Mouse (Mus musculus) liver, adult 2 months (tissue): ENCODE results near the gene Fam155a. TPM values are rescaled to one million over a fixed set of nuclear protein-coding genes. Genes with fewer than 3 reads are reported as not detected.

ENCODE experiments used
- DNase-seq: peaks from one replicate; pipeline ENCODE4 v3.0.0-alpha.2; 2011; ENCODE audit warnings: low read depth, low spot score; ENCODE audit errors: extremely low read depth
- H3K27ac ChIP-seq: fragments of 200-500 bp; replicated peaks from 2 replicates; pipeline ENCODE4 v1.5.1; 2012; ENCODE audit warnings: low read depth, mild to moderate bottlenecking, control low read depth, inconsistent platforms, low read length; ENCODE audit not compliant: insufficient read depth
- H3K27me3 ChIP-seq: fragments of 200-500 bp; 2 replicates; pipeline ENCODE4 v1.6.1; 2012; ENCODE audit warnings: mild to moderate bottlenecking, moderate library complexity, low read length, inconsistent platforms; ENCODE audit not compliant: control insufficient read depth, insufficient read depth
- H3K36me3 ChIP-seq: fragments of 200-500 bp; 2 replicates; pipeline ENCODE4 v1.6.1; 2012; ENCODE audit warnings: low read length, inconsistent platforms; ENCODE audit not compliant: control insufficient read depth, insufficient read depth
- H3K4me1 ChIP-seq: fragments of 200-500 bp; 2 replicates; pipeline ENCODE4 v1.6.1; 2011; ENCODE audit warnings: low read length; ENCODE audit not compliant: control insufficient read depth, insufficient read depth
- H3K4me3 ChIP-seq: fragments of 200-500 bp; 2 replicates; pipeline ENCODE4 v1.5.1; 2011; ENCODE audit warnings: low read depth, mild to moderate bottlenecking, control low read depth, low read length, moderate library complexity; ENCODE audit not compliant: insufficient read depth
- H3K79me2 ChIP-seq: fragments of 200-500 bp; 2 replicates; pipeline ENCODE4 v1.6.1; 2012; ENCODE audit warnings: inconsistent platforms, mild to moderate bottlenecking, low read length, moderate library complexity; ENCODE audit not compliant: control insufficient read depth, insufficient read depth
- H3K9ac ChIP-seq: fragments of 200-500 bp; 2 replicates; pipeline ENCODE4 v1.6.1; 2012; ENCODE audit warnings: low read depth, mild to moderate bottlenecking, control low read depth, inconsistent platforms, low read length
- CTCF ChIP-seq: fragments of 200-500 bp; IDR thresholded peaks from 2 replicates; pipeline ENCODE4 v1.5.1; 2011; ENCODE audit warnings: low read depth, low read length, control low read depth
- POLR2A ChIP-seq: fragments of 200-500 bp; IDR thresholded peaks from 2 replicates; pipeline ENCODE4 v1.6.1; 2011; ENCODE audit warnings: low read length, control low read depth; ENCODE audit not compliant: insufficient read depth; ENCODE audit errors: extremely low read depth
- WGBS: fragments of 180-500 bp; shearing (Covaris S2); methylation state at CpG from one replicate; pipeline ENCODE4 v1.1.7; 2018; 5-methylcytosine and 5-hydroxymethylcytosine counted together
- polyA plus RNA-seq: library from polyadenylated mRNA; depleted of rRNA; stranded (reverse); fragments of >200 nt; gene quantifications from 2 replicates; pipeline ENCODE4 v1.2.3, GENCODE M21; 2012
- total RNA-seq: library from RNA; depleted of rRNA; stranded (reverse); fragments of >200 nt; gene quantifications from 2 replicates; pipeline ENCODE4 v1.2.3, GENCODE M21; 2014

Gene Fam155a
- total and polyA plus RNA-seq, 2 experiments = 0.09 TPM; not detected in 1

- H3K4me3 ChIP-seq = no peak overlapping the region
- H3K27me3 ChIP-seq = no peaks in the 10 kb centered on the region
- no peak overlapping the region for H3K9ac ChIP-seq
- WGBS = 68% methylated on average over 3 of the region's 3 CpGs
- H3K27ac ChIP-seq = no peak overlapping the region
- no peaks in the 10 kb centered on the region for H3K36me3 ChIP-seq
- no peaks in the 10 kb centered on the region for H3K79me2 ChIP-seq
- TF ChIP-seq CTCF = no peak
- TF ChIP-seq POLR2A = no peak
- no peak for DNase-seq
- no peaks in the 10 kb centered on the region for H3K4me1 ChIP-seq
Measured at GRCm38 (mm10) chr8:9191682-9192081, 579.3 kb downstream of the Fam155a start.

GRCm38 (mm10) chr8:9188616-9189015, 582.3 kb downstream of the Fam155a start:
- WGBS = 35% methylated on average over 4 of the region's 4 CpGs

GRCm38 (mm10) chr8:9185200-9185599, 585.8 kb downstream of the Fam155a start:
- Histone ChIP-seq H3K27me3 (no peaks in the 10 kb centered on the region), H3K36me3 (no peaks in the 10 kb centered on the region), H3K9ac (no peak overlapping the region), H3K4me3 (no peak overlapping the region), H3K79me2 (no peaks in the 10 kb centered on the region), H3K27ac (no peak overlapping the region), H3K4me1 (no peaks in the 10 kb centered on the region)
- no peak for TF ChIP-seq POLR2A
- no peak for TF ChIP-seq CTCF
- DNase-seq = no peak
- 58% methylated on average over 2 of the region's 2 CpGs for WGBS

More at GRCm38 (mm10) chr8:9188616-9189015, 582.3 kb downstream of the Fam155a start:
- no peaks in the 10 kb centered on the region for H3K36me3 ChIP-seq
- H3K4me1 ChIP-seq = no peaks in the 10 kb centered on the region
- TF ChIP-seq CTCF = no peak
- TF ChIP-seq POLR2A = no peak
- H3K27ac ChIP-seq = no peak overlapping the region
- no peak for DNase-seq
- H3K9ac ChIP-seq = no peak overlapping the region
- no peaks in the 10 kb centered on the region for H3K79me2 ChIP-seq
- H3K4me3 ChIP-seq = no peak overlapping the region
- H3K27me3 ChIP-seq = no peaks in the 10 kb centered on the region

GRCm38 (mm10) chr8:9182461-9182860, 588.5 kb downstream of the Fam155a start:
- H3K27me3 ChIP-seq = no peaks in the 10 kb centered on the region
- WGBS = 94% methylated on average over 7 of the region's 7 CpGs
- H3K36me3 ChIP-seq = no peaks in the 10 kb centered on the region
- H3K4me3 ChIP-seq = no peak overlapping the region
- H3K79me2 ChIP-seq = no peaks in the 10 kb centered on the region
- no peak overlapping the region for H3K27ac ChIP-seq
- no peak for DNase-seq
- H3K4me1 ChIP-seq = no peaks in the 10 kb centered on the region
- TF ChIP-seq CTCF = no peak
- TF ChIP-seq POLR2A = no peak
- no peak overlapping the region for H3K9ac ChIP-seq

GRCm38 (mm10) chr8:9180686-9181315, 590.2 kb downstream of the Fam155a start:
- no peaks in the 10 kb centered on the region for H3K36me3 ChIP-seq
- no peak for DNase-seq
- 82% methylated on average over 17 of the region's 17 CpGs for WGBS
- H3K79me2 ChIP-seq = no peaks in the 10 kb centered on the region
- H3K27me3 ChIP-seq = no peaks in the 10 kb centered on the region
- no peak overlapping the region for H3K9ac ChIP-seq
- no peak overlapping the region for H3K4me3 ChIP-seq
- no peaks in the 10 kb centered on the region for H3K4me1 ChIP-seq
- H3K27ac ChIP-seq = no peak overlapping the region
- no peak for TF ChIP-seq POLR2A
- no peak for TF ChIP-seq CTCF

GRCm38 (mm10) chr8:9176974-9177373, 594.0 kb downstream of the Fam155a start:
- Histone ChIP-seq H3K27ac (no peak overlapping the region), H3K27me3 (no peaks in the 10 kb centered on the region), H3K4me3 (no peak overlapping the region), H3K36me3 (no peaks in the 10 kb centered on the region), H3K79me2 (no peaks in the 10 kb centered on the region), H3K4me1 (no peaks in the 10 kb centered on the region; the same call in 1 of the 2 replicates), H3K9ac (no peak overlapping the region)
- TF ChIP-seq POLR2A = no peak
- TF ChIP-seq CTCF = no peak
- no peak for DNase-seq
- WGBS = 88% methylated on average over 7 of the region's 7 CpGs
